Mouse (Mus musculus): ENCODE measurements around the gene Frmd4a.

Frmd4a gene

DNA sequence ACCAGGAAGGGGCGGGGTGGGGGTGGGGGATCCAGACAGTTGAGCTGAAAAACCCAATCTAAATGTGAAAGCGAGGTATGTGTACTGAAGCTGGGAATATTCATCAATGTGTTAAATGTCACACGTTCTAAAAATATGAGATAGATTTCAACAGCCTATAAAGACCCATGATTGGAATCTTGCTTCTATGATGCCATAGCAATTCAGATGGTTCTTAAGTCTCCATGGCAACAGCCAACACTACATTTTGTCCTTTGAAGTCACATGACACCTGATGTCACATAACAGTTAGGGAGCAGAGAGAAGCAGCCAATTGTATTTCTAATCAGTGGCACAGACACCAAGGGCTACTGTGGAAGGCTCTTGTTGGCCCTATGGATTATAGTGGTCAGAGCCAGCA lies 120.0 kb downstream of the Frmd4a start:
- no peak for DNase-seq (ENCODE audit: low spot score in 2 of 2)

DNA sequence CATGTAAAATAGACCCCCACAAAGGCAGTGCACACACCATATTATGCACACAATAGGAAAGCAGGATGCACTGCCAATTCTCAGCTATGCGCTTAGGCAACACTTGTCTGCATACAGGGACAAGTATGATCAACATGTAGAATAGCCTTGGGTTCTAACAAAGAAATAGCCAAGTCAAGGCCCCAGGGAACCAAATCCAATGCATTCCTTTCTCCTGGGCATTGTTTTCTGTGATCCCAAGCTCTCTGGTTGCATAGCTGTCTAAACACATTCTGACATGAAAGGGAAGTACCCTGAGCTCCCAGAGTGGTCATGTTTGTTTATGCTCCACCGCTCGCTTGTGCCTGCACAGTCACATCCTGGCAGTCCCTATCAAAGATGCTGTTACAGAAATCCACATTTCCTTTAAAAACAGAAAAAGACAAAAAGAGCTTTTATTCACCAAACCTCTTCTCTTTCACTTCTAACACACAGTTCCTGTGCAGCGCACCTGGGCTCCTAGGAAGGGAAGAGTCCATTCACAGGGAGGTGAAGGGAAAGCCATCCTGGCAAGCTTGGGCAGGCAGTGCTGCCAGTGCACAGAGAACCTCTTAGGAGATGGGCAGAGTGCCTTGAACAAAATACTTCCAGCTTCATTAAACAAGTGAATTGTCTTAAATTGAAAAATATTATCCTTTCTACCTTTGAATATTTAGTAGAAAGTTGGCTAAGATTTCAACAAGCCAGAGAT lies 124.9 kb downstream of the Frmd4a start:
- DNase-seq (ENCODE audit: low spot score in 2 of 2), result no peak

DNA sequence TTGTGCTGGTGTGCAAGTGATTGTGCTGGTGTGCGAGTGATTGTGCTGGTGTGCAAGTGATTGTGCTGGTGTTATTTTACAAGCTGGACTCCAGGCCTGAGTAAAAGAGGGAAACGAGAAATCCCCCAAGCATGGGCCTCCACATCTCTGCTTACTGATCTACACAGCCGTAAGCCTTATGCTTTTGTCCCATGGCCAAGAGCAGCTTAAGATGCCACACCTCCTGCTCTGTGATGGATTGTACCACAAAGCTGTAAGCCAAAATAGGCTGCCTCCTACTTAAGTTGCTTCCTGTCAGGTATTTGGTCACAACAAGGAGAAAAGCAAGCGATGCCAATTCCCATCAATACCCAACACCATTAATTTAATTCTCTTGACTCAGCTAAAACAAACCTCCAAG lies 126.9 kb downstream of the Frmd4a start:
- DNase-seq (ENCODE audit: low spot score in 2 of 2), result no peak

DNA sequence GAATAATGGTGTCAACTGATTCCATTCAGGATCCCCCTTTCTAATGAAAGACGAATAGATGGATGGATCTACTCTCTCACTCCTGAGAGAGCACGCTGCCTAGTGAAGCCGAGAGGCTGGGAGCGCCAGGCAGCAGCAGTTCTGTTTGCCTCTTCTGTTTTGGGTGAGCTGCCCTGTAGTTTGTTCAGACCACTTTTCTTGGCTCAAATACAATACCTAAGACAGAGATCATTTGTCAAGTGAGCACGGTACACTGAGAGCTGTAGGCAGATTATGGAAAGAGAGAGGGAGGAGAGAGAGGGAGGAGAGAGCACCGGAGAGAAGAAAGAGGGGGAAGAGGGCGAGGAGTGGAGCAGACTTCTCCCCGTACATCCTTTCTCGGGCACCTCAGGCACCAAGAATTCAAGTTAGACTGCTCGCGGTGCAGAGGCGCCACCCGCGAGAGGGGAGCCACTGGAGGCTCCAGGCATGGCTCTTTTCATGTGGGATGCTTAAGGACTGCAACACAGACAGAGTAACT lies 135.1 kb downstream of the Frmd4a start:
- DNase-seq (ENCODE audit: low spot score in 2 of 2), result no peak

DNA sequence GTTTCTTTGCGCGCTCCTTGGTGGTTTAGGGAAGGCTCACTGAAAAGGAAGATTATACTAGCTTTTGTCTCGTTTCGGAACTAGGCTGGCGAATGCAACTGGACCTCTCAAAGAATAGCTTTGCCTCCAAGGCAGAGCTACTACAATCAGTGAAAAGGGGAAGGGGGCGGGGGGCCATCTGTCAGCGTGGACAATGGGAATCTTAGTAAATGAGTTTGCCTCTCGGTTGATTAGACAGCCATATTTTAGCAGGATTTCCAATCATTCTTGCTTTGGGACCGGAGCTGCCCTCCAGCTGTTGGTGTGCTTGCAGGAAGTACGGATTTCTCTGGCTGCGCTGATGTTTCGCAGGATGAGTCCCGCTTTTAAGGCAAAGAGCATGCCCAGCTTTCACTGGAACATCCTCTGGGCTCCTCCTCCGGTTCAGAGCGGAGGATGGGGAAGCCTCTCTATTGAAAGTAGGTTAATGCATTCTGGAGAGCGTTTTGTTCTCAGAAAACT lies 135.7 kb downstream of the Frmd4a start:
- DNase-seq (ENCODE audit: low spot score in 2 of 2), result no peak

DNA sequence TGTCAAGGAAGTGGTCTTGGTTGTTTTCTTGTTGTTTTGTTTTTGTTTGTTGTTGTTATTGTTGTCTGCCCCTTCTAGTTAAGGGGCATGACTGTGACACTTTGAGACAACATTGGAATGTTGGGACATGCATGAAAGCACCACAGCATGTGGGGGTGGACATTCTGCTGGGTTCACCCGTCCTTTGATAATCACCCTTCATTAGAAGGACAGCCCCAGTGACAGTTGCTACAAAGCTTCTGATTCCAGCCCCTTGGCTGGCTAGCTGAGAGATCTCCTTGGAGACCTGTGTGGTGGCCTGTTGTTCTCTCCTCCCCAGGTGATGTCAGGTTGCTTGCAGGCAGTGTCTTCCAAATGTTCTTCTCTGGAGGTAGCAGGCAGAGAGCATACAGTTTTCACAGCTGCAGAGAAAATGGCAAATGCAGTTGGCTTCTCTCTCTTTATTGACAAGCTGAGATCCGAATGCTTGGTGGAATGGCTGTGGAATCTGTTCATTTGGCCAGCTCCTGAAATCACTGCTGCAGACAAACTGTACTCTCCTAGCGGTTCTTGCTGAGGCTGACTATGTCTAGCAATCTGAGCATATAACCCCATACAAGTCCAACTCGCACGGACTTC lies 136.6 kb downstream of the Frmd4a start:
- DNase-seq (ENCODE audit: low spot score in 2 of 2), result no peak

DNA sequence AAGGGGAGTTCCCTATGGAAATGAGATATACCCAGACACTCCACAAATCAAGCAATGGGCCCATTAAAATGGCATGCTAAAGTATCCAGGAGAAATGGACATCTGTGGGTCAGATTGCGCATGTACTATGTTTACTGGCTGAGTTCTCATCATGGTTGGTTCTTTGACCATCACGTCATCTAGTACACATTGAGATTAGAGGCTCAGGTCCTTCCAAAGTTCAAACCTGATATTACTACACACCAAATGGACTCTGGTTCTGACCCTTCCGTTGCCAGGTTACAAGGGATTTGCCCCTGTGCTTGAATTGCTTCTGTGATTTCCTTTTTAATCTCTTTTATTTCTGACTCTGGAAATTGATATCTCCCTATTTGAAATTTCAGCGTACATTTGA lies 137.1 kb downstream of the Frmd4a start:
- DNase-seq (ENCODE audit: low spot score in 2 of 2), result no peak

DNA sequence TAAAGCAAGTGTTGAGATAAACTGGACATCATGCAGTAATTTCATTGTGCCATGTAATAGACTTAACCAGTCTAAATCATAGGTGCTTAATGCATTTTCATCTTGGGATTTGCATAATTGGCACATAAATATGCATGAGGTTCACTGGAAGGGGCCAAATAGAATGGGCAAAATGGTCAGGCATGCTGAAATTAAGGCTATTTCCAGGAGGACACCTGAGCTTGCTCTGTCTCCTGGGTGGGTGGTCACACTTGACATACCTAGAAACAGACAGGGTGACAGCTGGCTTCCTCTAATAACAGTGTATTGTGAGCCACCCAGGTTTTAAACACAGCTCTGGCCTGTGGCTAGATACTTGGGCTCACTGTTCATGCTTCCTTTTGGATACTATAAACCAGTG lies 137.9 kb downstream of the Frmd4a start:
- DNase-seq (ENCODE audit: low spot score in 2 of 2), result no peak

DNA sequence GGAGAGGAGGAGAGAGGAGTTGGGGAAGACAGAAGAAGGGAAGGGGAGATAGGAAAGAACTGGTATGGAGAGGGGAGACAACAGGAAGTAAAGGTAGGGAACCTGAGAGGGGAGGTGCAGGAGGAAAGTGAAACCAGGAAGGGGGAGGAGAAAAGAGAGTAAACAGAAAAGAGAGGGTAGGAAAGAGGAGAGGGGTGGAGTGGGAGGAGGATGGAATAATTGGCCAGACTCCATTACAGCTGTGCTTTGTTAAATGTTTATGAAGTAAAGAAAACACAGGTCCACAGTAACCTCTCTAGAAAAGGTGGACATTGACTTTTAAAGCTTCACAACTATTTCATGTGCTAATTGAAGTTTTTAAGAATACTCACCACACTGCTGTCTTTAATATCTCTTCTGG lies 139.0 kb downstream of the Frmd4a start:
- DNase-seq (ENCODE audit: low spot score in 2 of 2), result no peak

DNA sequence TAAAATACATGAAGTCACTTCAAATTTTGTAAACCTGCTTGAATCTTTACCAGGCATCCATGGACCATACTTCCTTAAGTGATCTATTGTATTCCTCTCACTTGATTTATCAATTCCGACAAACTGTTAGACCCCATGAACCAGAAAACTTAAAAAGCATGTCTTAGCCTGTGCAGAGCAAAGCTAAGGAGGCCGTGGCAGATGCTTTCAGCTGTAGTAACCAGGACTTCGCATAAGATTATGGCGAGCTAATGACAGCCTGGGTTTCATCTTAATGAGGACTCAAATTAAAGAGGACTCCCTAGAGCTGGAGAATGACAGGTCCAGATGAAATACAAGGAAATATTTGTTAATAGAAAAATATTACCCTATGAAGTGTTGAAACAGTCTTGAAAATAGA lies 139.9 kb downstream of the Frmd4a start:
- no peak for DNase-seq (ENCODE audit: low spot score in 2 of 2)

DNA sequence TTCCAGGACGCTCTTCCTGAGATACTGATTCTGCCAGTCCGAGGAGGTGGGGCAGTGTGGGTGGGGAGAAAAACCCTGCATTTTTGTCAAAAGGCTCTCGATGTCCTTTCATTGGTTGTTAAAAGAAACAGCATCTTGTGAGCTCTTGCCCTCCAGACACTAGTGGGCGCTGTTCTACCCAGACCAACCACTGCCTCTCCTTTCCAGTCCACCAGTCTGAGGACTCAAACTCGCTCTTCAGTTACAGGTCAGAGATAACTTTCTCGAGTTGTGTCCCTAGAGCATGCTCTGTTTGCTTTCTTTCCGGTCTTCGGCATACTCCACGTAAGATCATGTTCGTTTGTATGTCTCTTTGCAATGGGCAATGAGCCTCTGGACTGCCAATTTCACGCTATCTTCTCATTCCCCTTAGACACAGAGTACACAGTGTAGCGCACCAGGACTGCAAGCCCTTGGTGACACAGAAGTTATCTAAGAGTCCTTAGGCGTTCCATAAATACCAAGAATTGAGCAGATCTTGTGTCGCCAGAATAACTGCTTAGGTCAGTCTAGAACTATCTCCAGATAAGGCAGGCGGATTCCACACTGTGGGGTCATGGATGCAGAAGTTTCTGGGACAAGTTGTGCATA lies 142.2 kb downstream of the Frmd4a start:
- no peak for DNase-seq (ENCODE audit: low spot score in 2 of 2)

DNA sequence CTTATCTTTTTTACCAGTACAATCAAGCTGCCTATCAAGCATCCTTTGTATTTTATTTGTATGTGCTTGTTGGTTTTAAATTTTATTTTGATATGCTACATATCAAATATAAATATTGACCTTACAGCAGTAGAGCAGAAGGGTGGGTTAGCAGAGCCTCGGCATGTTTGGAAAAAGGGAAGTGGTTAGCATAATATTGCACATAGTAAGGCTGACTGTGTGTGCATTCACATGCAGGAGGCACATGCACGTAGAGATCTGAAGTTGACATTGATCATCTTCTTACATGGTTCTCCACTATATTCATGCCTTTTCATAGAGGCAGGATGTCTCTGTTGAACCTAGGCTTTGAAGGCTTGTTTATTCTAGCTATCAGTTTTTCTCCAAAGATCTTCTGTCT lies 148.7 kb downstream of the Frmd4a start:
- no peak for DNase-seq (ENCODE audit: low spot score in 2 of 2)

DNA sequence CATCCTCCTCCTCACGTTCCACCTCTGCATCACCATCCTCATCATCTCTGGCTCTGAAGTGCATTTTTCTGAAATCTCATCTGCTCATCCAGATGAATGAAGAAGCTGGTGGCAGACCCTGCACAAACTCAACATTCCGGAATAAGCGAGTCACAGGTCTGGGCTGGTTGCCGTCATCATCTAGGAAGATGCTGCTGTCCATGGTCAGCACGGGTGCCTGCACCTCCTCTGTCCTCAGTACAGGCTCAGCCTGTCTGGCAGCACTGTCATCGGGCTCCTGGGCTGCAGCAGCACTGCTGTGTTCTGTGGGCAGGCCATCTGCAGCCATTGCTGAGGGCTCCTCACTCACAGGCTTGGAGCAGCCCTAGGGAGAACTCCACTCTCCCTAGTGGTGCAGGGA lies 149.6 kb downstream of the Frmd4a start:
- DNase-seq (ENCODE audit: low spot score in 2 of 2), result no peak

DNA sequence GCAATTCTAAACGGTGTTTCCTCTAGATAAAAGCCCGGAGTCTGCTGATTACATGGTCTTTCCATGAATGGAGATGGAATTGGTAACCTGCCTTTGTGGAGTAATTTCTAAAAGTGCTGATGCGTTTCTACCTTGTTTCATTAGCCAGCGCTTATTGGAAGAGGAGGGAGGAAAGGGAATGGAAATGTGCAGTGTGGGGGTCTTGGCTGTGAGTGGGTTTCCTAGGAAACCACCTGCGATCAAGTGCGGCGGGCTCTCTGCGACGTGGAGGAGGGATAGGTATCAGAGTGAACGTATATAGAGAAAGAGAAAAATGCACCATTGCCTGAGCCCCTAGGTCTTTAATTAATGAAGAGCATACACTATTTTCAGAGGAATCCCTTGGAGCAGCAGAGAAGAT lies 152.2 kb downstream of the Frmd4a start:
- no peak for DNase-seq (ENCODE audit: low spot score in 2 of 2)

DNA sequence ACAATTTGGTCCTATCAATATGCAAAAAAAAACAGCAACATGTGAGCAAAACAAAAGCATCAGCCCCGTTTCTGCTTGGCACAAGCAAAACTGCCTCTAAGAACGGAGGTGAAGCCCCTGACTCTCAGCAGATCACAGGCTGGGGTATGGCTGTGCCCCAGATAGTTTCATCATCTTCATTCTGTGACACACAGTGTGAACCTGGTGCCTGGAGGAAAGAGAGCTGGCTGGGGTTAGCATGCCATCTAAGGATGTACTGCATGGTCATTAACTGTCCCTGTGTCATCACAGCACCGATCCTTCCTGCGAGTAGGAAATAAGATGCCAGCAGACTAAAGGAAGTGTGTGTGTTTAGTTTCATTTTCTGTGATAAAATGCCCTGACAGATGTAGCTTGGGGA lies 152.7 kb downstream of the Frmd4a start:
- no peak for DNase-seq (ENCODE audit: low spot score in 2 of 2)

DNA sequence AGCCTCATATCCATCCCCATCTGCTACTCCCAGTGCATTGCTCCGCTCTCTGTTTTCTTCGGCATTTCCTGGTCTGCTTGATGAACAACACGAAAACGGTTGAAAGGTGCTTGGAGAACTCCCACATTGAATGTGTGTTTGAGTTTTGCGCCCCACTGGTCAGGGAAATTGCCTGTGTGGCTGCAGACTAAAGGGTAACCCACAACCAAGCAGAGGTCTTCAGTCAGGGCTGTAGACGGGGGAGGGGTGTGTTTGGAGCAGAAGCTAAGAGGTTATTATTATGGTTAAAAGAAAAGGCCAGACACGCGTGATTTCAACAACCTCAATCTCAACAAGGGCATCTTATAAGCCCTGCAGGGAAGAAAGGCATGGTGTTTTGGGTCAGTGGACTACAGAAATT lies 167.5 kb downstream of the Frmd4a start:
- no peak for DNase-seq (ENCODE audit: low spot score in 2 of 2)

DNA sequence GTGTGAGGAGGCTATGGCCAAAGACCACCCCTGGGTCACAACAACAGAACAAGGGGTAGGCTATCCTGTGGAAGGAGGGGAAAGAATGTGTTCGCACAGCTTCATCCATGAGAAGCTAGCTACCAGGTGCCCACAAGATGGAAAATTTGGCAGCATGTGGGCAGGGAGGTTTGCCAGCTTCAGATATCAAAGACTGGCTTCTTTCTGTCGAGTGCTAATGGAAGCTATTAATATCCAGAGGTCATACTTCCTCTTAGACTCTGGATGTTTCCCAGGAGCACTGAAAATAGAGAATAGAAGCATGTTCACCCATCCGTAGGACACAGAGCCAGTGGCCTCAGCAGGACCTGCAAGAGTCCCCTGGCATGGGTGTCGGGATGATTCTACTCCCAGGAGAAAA lies 170.0 kb downstream of the Frmd4a start:
- DNase-seq (ENCODE audit: low spot score in 2 of 2), result no peak

DNA sequence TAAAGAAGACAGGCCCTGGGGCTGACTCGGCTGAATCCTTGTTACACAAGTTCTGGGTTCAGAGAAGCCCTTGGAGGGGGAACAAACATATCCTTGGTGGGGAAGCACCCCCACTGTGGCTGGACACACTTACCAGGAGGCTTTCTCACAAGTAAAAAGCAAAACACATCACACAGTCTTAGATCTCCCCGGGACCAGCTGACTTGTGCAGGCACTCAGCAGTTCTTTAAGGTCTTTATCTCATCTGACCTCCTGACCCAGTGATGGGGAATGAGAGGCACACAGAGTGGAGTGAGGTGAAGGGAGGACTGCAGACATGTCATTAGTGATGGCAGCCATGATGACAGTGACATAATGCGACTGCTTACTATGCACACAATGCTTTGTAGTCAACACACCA lies 170.8 kb downstream of the Frmd4a start:
- DNase-seq (ENCODE audit: low spot score in 2 of 2), result no peak

DNA sequence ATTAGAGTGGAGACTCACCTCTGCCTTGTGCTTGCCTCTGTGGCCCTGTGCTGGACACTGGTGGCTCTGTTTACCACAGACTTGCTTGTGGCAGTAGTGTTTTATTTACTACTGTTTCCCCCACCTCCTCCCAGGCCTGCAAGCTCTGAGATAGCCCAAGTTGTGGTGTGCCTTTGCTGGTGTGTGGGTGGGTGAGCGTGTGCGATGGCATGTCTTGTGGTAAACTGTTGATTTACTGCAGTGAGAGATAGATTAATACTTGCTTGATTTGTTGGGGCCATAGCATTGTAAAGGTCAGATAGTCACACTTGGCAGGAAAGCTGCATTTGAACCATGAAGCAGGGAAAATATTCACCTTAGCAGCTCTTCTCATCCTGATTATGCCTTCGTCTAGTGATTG lies 172.8 kb downstream of the Frmd4a start:
- no peak for DNase-seq (ENCODE audit: low spot score in 2 of 2)

DNA sequence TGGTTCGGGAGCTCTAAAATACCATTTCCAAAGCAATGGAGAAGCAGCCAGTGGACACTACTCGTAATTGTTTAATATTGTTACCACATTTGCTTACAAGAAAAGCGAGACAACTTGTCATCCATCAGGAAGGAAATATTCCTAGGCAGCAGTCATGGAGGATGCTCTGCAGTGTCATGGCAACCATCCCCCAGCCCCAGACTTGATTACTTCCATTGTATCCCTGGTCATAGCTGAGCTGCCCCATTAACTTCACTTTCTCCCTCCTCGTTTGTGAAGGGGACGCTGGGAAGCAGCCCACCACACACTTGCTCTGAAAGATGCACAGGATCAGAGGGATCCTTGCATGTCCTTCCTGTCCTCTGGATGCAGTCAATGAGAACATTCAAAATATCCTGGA lies 173.5 kb downstream of the Frmd4a start:
- no peak for DNase-seq (ENCODE audit: low spot score in 2 of 2)

DNA sequence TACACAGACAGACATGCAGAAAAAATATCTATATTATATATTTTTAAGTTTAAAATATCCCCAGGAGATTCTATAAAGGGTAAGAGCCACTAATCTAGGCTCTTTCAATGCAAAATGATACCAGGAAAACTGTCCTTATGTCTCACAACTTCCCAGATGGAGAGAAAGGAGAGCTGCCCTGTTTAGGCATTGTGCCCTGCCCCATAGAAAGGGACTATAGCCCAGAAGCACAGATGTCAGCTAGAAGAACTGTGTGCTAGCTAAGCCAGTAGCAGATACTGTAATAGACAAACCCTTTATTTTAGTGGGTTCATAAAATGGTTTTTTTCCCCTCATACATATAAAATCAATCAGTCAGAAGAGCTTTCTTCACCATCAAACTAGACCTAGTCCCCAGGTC lies 175.7 kb downstream of the Frmd4a start:
- DNase-seq (ENCODE audit: low spot score in 2 of 2), result no peak

DNA sequence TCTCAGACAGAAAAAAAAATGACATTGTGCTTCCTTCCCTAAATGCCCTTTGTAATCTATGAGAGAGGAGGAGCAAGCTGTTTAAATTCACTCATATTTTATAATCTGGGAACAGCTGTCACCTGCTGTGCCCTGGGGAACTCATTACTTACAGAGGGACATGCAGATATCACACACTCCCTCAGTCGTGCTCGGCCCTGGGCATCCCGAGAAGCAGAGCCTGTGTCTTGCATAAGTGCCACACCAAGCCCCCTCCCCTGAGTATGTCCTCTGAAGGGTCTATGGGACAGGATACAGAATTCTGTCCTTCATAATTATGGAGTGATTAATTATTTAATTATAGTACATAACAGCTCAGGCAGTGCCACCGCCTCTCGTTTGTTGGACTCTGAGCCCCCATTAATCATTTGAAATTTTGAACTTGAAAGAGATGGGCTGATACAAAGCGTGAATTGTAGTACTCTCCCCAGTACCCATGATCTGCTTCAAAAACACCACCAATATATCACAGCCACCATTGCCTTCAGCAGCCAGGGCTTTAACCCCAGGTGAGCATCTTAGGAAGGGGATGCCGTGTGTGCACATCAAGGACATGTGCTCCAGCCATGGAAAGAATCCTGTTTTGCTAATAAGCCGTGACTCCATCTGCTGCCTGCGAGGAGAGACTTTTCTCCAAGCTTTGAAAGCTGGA lies 177.0 kb downstream of the Frmd4a start:
- DNase-seq (ENCODE audit: low spot score in 2 of 2), result no peak
